Mouse (Mus musculus) lung, postnatal 4 days (tissue): ENCODE measurements around the gene Ripply1.

Experiments used
- DNase-seq, 2 experiments: peaks; one replicate each; pipeline ENCODE4 v3.0.0; 2021

Gene Ripply1

GRCm38 (mm10) chrX:139782278-139783044 lies at the start of gene Ripply1:
Gene Ripply1 (minus strand): TSS chrX:139782353.
- no peak for DNase-seq

GRCm38 (mm10) chrX:139828363-139829092 lies 46.4 kb upstream of the Ripply1 start:
- no peak for DNase-seq

- no peak for DNase-seq
Observed at GRCm38 (mm10) chrX:139826926-139827325, 44.8 kb upstream of the Ripply1 start.

DNA sequence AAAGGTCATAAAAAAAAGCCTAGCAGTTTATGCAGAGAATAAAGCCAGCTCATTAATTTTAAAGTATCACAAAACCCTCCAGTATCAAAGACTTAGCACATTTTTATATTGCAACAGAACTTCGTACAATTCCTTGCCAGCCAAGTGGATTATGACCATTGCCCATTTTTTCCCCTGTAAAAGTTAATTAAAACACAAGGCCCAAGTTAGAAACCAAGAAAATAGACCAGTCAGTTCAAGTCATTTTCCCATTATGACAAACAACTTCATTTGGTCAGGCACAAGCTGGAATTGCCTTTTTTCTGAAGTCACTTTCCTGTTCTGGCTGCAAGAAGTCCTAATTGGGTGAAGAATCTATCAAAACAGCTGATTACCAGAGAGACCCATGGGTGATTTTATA lies 43.2 kb upstream of the Ripply1 start:
- DNase-seq, result no peak

- DNase-seq, result no peak
Observed at GRCm38 (mm10) chrX:139815201-139815600, 33.0 kb upstream of the Ripply1 start.

DNA sequence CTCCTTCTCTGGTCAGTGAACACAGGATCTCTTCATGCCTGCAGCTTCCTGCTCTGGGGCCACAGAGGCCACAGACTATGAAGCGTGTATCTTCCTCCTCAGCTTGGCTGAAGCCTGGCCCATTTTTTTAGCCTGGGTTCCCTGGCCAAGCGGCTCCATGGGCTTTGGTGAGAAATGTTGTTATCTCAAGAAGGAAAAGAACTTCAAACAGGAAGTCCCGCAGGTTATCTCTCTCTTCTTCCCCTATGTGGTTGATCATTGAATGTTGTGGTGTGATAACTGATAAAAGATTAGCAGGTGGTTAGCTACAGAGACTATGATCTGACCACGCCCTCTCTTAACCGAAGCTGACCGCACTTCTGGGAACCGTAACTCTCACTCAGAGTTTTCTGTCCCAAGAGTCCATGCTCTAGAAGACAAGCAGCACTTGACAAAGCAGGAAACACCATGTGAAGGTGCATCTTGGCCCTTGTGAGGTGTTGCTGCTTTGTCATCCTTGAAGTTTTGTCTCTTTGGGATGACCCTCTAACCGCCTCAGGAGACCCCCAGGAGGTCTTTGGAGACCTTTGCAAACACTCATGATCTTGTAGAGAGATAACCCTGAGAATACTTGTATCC lies 32.0 kb upstream of the Ripply1 start:
- DNase-seq, result no peak

DNA sequence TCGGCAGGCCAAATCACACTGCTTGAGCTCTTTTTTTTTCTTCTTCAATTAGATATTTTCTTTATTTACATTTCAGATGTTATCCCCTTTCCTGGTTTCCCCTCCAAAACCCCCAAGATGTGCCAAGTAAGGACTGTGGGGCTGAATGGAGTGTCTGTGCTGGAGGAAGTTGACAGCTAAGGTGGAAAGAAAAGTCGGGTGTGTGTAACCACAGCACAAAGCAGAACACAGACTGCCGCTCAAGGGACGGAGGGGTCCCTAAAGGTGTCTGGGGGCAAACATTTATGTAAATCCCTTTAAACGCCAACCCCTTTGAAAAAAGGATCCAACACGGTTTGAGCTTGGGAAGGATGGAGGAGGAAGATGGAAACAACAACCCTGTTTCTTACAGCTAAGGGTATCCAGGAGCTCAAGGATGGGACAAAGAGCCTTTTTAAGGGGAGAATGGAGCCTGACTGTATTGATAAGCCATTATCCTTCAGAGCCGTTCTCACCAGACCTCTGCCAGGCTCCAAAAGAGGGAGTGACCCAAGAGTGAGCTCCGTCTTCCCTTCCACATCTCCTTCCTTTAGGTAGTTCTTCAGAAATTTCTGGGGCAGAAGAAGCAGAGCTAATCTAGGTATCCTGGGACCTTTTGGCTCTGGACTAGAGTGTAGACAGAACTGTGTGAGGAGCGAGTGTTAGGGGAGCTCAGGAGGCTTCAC lies 31.3 kb upstream of the Ripply1 start:
- DNase-seq, result no peak

DNA sequence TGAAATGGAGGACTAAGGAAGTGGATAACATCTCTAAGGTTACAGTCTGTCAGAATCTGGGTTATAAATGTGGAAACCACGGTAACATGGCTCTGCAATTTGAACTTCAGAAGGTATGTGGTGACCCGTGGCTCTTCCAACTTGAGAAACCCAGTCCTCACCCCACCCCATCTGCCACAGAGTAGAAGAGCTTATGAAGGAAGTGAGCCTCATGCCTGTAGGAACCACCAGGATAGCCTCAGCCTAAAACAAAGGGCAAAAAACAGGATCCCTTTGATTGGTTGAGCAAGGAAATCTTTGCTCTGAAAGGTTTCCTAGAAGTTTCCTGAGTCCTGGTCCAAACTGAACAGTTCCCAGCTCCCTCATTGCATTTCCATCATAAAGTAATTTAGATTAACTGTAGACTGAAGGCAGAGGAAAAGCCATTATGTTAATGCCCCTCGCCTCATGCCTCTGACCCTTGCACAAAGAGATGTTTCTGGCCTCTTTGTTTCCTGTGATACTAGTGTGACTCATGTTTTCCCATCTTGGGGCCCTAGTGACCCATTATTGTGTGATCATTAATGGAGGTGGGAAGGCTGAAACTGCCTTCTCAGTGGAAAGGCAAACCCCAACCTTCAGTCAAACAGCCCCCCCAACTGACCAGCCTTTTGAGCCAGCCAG lies 30.6 kb upstream of the Ripply1 start:
- no peak for DNase-seq

GRCm38 (mm10) chrX:139808501-139808900 lies 26.3 kb upstream of the Ripply1 start:
- no peak for DNase-seq

- no peak for DNase-seq
Observed at GRCm38 (mm10) chrX:139808085-139808484, 25.9 kb upstream of the Ripply1 start.

- DNase-seq, result no peak
Observed at GRCm38 (mm10) chrX:139807391-139807790, 25.2 kb upstream of the Ripply1 start.

- DNase-seq, result no peak
Observed at GRCm38 (mm10) chrX:139805918-139806317, 23.8 kb upstream of the Ripply1 start.

DNA sequence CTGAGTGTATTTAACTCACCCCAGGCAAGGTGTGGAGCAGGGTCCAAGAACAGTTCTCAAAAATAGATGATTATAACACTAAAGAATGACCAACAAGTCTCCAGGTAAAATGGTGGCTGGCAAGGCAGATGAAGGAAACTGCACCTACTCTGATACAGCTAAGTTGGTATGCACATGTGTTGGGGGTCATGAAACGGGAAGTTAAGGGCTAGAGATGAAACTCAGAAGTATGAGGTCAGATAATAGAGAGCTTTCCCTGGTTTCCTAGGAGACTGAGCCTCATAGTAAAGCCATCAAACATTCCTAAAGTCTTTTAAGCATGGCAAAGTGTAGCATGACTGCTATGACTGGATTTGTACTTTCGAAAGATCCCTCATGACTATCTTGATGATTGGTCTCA lies 20.9 kb upstream of the Ripply1 start:
- no peak for DNase-seq

DNA sequence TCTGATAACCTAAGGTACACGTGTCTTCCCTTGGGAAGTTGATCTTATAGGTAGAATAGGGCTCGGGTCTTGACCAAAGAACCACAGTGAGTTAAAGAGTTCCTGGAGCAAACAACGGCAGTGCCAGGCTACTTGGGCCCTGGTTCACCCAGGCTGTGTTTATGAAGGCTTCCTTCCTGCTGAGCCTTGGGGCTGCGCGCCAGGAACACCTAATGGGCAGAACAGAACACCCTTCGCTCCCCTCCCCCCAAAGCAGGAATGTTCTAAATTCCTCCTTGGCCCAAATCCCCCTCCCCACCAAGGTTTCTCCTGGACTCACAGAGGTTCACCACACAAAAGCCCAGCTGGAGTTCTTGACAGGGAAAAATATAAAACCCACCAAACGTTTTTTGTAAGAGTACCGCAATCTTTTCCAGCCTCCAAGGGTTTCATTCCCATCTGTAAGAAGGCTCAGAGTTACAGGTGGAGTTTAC lies 18.3 kb upstream of the Ripply1 start, which contains the start of gene Cldn2:
Gene Cldn2, plus strand, starts transcription at position 423 of the 473 bp plus-strand sequence.
- DNase-seq, result peak; percentile 17 to 54

DNA sequence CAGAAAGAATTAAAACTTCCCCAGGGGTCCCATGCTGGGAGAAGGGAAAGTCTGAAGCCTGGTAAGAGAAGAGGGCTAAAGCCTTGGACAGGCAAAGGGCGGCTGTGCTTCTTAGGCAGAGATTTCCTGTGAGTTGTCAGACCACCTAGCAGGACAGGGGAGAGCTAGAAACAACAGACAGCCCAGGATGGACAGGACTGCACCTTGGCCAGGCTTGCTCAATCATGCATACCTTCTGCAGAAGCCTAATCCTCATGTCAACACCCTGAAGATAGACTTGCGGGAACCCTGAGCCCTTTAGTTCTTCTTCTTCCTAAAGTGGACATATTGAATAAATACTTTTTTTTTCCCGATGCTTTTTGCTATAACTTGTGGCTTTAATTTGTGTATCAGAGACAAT lies 17.8 kb upstream of the Ripply1 start:
- DNase-seq, result no peak

DNA sequence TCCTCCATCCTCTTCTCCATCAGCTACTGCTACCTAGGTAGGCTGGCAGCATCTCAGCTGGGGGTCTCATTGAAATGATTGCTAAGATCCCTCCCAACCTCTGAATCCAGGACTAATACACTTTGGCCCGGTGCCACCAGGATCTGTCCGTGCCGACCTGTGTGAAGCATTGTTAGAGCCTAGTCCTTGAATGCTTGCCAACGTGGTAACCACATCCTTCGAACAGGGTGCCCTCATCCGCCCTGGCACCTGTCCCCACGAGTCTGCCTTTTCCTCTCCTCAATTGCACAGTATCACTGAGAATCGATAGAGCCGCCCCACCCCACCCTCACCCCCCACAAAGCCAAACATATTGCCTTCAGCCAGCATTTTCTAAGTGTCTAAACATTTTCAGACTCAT lies 15.7 kb upstream of the Ripply1 start:
- DNase-seq, result peak in 1 of 2 experiments; percentile 26

DNA sequence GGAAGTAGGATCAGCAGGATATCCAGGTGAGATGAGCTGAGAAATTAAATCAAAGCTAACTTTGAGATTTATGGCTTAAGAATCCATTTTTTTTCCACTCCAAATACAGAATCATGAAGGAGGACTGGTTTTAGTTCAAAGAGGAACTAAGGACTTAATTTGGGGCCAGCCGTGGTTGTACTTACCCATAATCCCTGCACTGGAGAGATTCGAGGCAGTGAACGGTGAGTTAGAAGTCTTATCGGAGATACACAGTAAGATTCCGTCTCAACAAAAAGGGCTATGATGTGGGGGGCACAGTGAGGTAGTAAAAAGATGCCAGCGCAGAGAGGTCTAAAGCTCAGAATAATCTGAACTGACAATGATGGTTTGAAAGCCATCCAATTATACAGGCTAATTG lies 13.9 kb upstream of the Ripply1 start:
- no peak for DNase-seq

DNA sequence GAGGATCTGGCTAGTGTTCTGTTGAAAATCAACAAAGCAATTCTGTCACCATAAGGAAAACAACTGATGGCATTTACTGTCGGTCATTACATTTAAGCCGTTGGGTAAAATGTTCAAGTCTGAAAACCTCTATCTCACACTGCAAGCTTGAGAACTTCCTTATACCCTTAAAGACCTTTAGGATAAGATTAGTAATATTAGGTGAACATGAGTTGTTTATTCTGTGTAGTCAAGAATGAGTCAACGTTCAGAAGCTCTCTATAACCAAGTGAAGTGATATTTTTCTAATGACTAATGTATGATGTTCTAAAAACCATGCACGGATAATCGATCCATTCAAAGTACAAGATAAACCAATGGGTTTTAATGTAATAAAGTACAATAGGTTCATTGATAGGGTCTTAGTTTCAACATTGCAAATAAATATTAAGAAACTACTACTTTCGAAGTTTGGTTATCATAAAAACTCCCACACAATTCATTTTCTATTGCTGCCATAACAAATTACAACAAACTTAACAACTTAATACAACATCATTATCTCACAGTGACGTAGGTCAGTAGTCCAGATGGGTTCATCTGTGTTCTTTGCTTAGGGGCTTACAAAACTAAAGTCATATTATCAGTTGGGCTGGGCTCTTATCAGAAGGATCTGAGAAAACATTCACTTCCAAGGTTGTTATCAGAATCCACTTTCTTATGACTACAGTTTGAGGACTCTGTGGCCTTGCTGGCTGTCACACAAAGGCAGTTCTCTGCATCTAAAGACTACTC lies 12.1 kb upstream of the Ripply1 start:
- no peak for DNase-seq

DNA sequence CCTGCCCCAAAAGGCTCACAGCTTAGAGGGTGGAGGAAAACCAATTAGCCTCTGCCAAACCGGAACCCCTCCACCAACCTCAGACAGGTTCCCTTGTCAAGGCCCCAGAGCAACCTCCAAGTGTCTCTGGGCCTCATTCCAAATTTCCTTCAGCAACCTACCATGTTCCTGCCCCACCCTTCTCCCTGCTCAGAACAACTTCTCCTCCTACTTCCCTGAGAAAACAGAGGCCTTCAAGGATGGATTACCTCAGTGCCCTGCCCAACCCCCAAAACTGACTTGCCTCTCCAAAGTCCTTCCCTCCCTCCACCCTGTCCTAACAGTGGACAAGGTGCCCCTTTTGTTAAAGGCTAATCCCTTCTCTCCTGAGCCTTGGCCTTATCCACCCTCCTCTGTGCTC lies 3.6 kb upstream of the Ripply1 start:
- peak; percentile 34 to 38 for DNase-seq

DNA sequence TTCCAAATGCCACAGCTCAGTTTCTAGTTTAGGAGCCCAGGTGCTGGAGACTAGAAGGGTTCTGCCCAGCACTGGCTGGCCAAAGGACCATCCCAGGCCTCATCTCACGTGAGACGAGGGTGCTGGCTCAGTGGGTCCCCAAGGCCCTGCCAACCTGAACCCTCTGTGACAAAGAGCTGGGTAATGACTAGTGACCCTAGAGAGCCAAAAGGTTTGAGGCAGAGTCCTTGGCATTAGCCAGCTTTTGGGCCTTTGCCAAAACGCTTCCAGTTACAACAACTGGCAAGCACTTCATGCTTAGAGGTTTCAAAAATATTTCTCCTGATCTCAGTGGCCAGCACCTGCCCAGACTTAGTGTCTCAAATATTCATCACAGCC lies 881 bp upstream of the Ripply1 start:
- peak in 1 of 2 experiments; percentile 21 for DNase-seq

GRCm38 (mm10) chrX:139781563-139781962 lies 590 bp downstream of the Ripply1 start:
- no peak for DNase-seq

- peak in 1 of 2 experiments; percentile 44 for DNase-seq
Observed at GRCm38 (mm10) chrX:139780988-139781387, 1.2 kb downstream of the Ripply1 start.
